8 mouse cellular contexts compared by ENCODE assay signal in genomic region chr14:14012383-14013251, GRCm38 (mm10). TPM values are rescaled to one million over a fixed set of nuclear protein-coding genes. Genes with fewer than 3 reads are reported as not detected.
DNase-seq lines count a peak whose midpoint lies in the region; ATAC-seq lines count a peak whose summit lies in the region.

No protein-coding gene starts in this region.

- H3K27me3 ChIP-seq in hindbrain, embryonic 14.5 days (ENCODE audit: control insufficient read depth, insufficient read depth, low read length) = no peaks in the 10 kb centered on the region

- peak overlapping the region; percentile 99 for H3K27ac ChIP-seq in hindbrain, embryonic 14.5 days

- no peaks in the 10 kb centered on the region for H3K9me3 ChIP-seq in hindbrain, embryonic 14.5 days (ENCODE audit: control insufficient read depth, low read length)

- H3K4me3 ChIP-seq in hindbrain, embryonic 14.5 days (replicated peaks; ENCODE audit: low read length) = peak overlapping the region; percentile 86

- DNase-seq in T-cell, adult 2 months (ENCODE audit: low spot score) = peak; percentile 87
- peak; percentile 86 to 90 for DNase-seq in cerebellum, postnatal 25 days
- peak; percentile 68 to 75 for DNase-seq in frontal cortex, postnatal 25 days (ENCODE audit: low spot score in 2 of 2)
- peak; percentile 84 for DNase-seq in hindbrain, embryonic 14.5 days (ENCODE audit: low spot score)
- peak; percentile 85 to 86 for DNase-seq in layer of hippocampus, postnatal 36 days
- DNase-seq in lung, postnatal 25 days (ENCODE audit: low spot score) = peak; percentile 91
- DNase-seq in retina, adult 2 months (ENCODE audit: low read depth, low spot score) = peak; percentile 59
- peak; percentile 87 for DNase-seq in thymus, postnatal 25 days

- peak overlapping the region; percentile 98 for H3K9ac ChIP-seq in hindbrain, embryonic 14.5 days

- peak overlapping the region; percentile 88 for H3K4me2 ChIP-seq in hindbrain, embryonic 14.5 days (replicated peaks)

- peaks cover 13% of the 10 kb centered on the region for H3K4me1 ChIP-seq in hindbrain, embryonic 14.5 days (replicated peaks; ENCODE audit: control insufficient read depth, insufficient read depth, low read length)

- H3K36me3 ChIP-seq in hindbrain, embryonic 14.5 days (replicated peaks; ENCODE audit: control insufficient read depth, insufficient read depth) = peaks cover 3% of the 10 kb centered on the region; the same call in 1 of the 2 replicates

- under 1% methylated on average over 72 of the region's 116 CpGs for WGBS in hindbrain, embryonic 14.5 days

- ATAC-seq in hindbrain, embryonic 14.5 days (ENCODE audit: low FRiP score) = peak; percentile 93

RNA-seq across cellular contexts. Expression of gene Thoc7, which starts 51.0 kb away (rescaled TPM):
- 197 and 201 TPM in 2 replicates for polyA plus RNA-seq in hindbrain, embryonic 14.5 days (2014; fragmentation: Nextera tagmentation; extraction: Ambion mirVana)
- 100 to 1,000 TPM in 1 of 2 experiments, 10 to 100 TPM in 1; 93.8 to 101 TPM for total RNA-seq in layer of hippocampus, postnatal 36 days (2021)

RNA-seq across cellular contexts. Expression of gene Atxn7, which starts 51.4 kb away (rescaled TPM):
- polyA plus RNA-seq in hindbrain, embryonic 14.5 days (2014; fragmentation: Nextera tagmentation; extraction: Ambion mirVana) = 5.0 and 5.1 TPM in 2 replicates
- 10 to 100 TPM; 29.0 to 32.6 TPM for total RNA-seq in layer of hippocampus, postnatal 36 days (2021)

Comparison
In these comparisons a context has a peak if more than half of its experiments do, and no peak if none do; other contexts are left out.
1. Peak in every context shown above with its lines: DNase-seq, ATAC-seq, H3K4me3 ChIP-seq and H3K27ac ChIP-seq.